Mouse (Mus musculus) kidney, embryonic 15.5 days (tissue): ENCODE measurements around the gene Gm47289. TPM values are rescaled to one million over a fixed set of nuclear protein-coding genes. Genes with fewer than 3 reads are reported as not detected.

ENCODE experiments used
- polyA plus RNA-seq: library from polyadenylated mRNA; unstranded; fragments of >200 nt; fragmentation: Nextera tagmentation; extraction: Ambion mirVana; gene quantifications from 2 replicates; pipeline ENCODE4 v1.2.1, GENCODE M21; 2015

Gm47289 gene
- polyA plus RNA-seq, 1 experiment from 2014 or later, result not detected

Other genes with a start within 250 kb of the Gm47289 start
- gene Ctdspl, start 232.7 kb upstream of the Gm47289 start, polyA plus RNA-seq, result 24.9 and 26.2 TPM in 2 replicates
- 36.4 and 46.2 TPM in 2 replicates for gene Vill, start 106.4 kb upstream of the Gm47289 start, polyA plus RNA-seq
- 20.0 and 20.1 TPM in 2 replicates for gene Plcd1, start 65.7 kb upstream of the Gm47289 start, polyA plus RNA-seq
- 2.6 and 6.2 TPM in 2 replicates for gene Dlec1, start 56.7 kb upstream of the Gm47289 start, polyA plus RNA-seq
- 26.9 and 30.5 TPM in 2 replicates for gene Acaa1b, start 2.1 kb upstream of the Gm47289 start, polyA plus RNA-seq
- 7.6 and 9.8 TPM in 2 replicates for gene Slc22a13, start 49.9 kb downstream of the Gm47289 start, polyA plus RNA-seq
- 12.3 and 14.2 TPM in 2 replicates for gene Oxsr1, start 163.3 kb downstream of the Gm47289 start, polyA plus RNA-seq
- 111 and 121 TPM in 2 replicates for gene Acaa1a, start 180.5 kb downstream of the Gm47289 start, polyA plus RNA-seq
- gene Myd88, start 182.2 kb downstream of the Gm47289 start, polyA plus RNA-seq, result 25.6 and 25.9 TPM in 2 replicates
- 20.8 and 26.9 TPM in 2 replicates for gene Xylb, start 198.2 kb downstream of the Gm47289 start, polyA plus RNA-seq
- 0.30 TPM in 1 of 2 replicates, not detected in the other for gene Slc22a14, start 206.4 kb downstream of the Gm47289 start, polyA plus RNA-seq
- 36.4 and 36.6 TPM in 2 replicates for gene Acvr2b, start 243.0 kb downstream of the Gm47289 start, polyA plus RNA-seq